Mouse (Mus musculus) central nervous system, embryonic 11.5 days (tissue): ENCODE results near the gene Psma2. TPM values are rescaled to one million over a fixed set of nuclear protein-coding genes. Genes with fewer than 3 reads are reported as not detected.

ENCODE experiments used
- polyA plus RNA-seq: library from polyadenylated mRNA; depleted of rRNA; stranded (reverse); fragments of >200 nt; gene quantifications from 2 replicates; pipeline ENCODE4 v1.2.3, GENCODE M21; 2012; rRNA removed

The Psma2 gene
- polyA plus RNA-seq = 102 and 122 TPM in 2 replicates

GRCm38 (mm10) chr13:14612926-14613529 lies at the start of gene Psma2, which contains the start of gene Mrpl32:
TSS of gene Psma2 (plus strand) at chr13:14613240.
TSS of gene Mrpl32 (minus strand) at chr13:14613165.

GRCm38 (mm10) chr13:14629726-14630641 lies 16.9 kb downstream of the Psma2 start, which contains the start of gene AW209491:
TSS of gene AW209491 (plus strand) at chr13:14630154.

Other genes with a start within 250 kb of the Psma2 start
- gene Hecw1, start 90.0 kb upstream of the Psma2 start, polyA plus RNA-seq = 3.5 and 4.4 TPM in 2 replicates
- gene Mrpl32, start 75 bp upstream of the Psma2 start, polyA plus RNA-seq = 46.1 and 49.3 TPM in 2 replicates
- gene AW209491, start 16.9 kb downstream of the Psma2 start, polyA plus RNA-seq = 10.5 and 14.1 TPM in 2 replicates